In genomic region chr6:50340226-50340906, GRCm38 (mm10) we compare ENCODE assay signal across 21 mouse cellular contexts.
"Had no signal": no experiment of that assay in that cellular context is flagged by ENCODE, and none has a peak within 500 bp of the region (broad histone marks: within the 10 kb centered on the region; RNA-seq: fewer than 3 reads in every experiment).

No protein-coding gene starts in this region.

- H3K27ac ChIP-seq: left cerebral cortex, adult 2 months; limb, embryonic 12.5 days; limb, embryonic 15.5 days; liver, embryonic 14.5 days; midbrain, embryonic 12.5 days; midbrain, embryonic 15.5 days; neural tube, embryonic 12.5 days; neural tube, embryonic 15.5 days had no signal

- DNase-seq: kidney, adult 2 months; kidney, postnatal 10 days; kidney, postnatal 36 days; layer of hippocampus, postnatal 36 days; left cerebral cortex, postnatal 4 days; liver, postnatal 0 days; lung, embryonic 14.5 days; right cerebral cortex, adult 18-20 months; right cerebral cortex, postnatal 25 days; spleen, adult 18-20 months; thymus, adult 18-20 months; thymus, postnatal 36 days had no signal

- H3K4me1 ChIP-seq: midbrain, embryonic 12.5 days; midbrain, embryonic 15.5 days; neural tube, embryonic 12.5 days; neural tube, embryonic 15.5 days had no signal

- ATAC-seq: liver, postnatal 0 days; lung, postnatal 0 days; midbrain, embryonic 15.5 days had no signal

- H3K4me3 ChIP-seq: left cerebral cortex, adult 2 months; limb, embryonic 12.5 days; limb, embryonic 15.5 days; midbrain, embryonic 12.5 days; midbrain, embryonic 15.5 days; neural tube, embryonic 12.5 days; neural tube, embryonic 15.5 days had no signal
